Mouse (Mus musculus) midbrain, embryonic 12.5 days (tissue): ENCODE data around the gene Pxn. TPM values are rescaled to one million over a fixed set of nuclear protein-coding genes. Genes with fewer than 3 reads are reported as not detected.

Source experiments
- ATAC-seq: fragments of 200-750 bp; cut with Nextera tagmentation; 2 replicates; pipeline ENCODE4 v1.8.0; 2017; ENCODE audit warnings: low read depth, moderate TSS enrichment, moderate library complexity; ENCODE audit not compliant: low FRiP score
- H3K27ac ChIP-seq: fragments of 300-500 bp; sonication (generic); replicated peaks from 2 replicates; pipeline ENCODE4 v1.5.1; 2016; ENCODE audit warnings: mild to moderate bottlenecking
- H3K27me3 ChIP-seq: fragments of 300-500 bp; sonication (generic); 2 replicates; pipeline ENCODE4 v1.6.1; 2016; ENCODE audit warnings: mild to moderate bottlenecking
- H3K36me3 ChIP-seq: fragments of 300-500 bp; sonication (generic); 2 replicates; pipeline ENCODE4 v1.6.1; 2016
- H3K4me1 ChIP-seq: fragments of 300-500 bp; sonication (generic); 2 replicates; pipeline ENCODE4 v1.6.1; 2016
- H3K4me2 ChIP-seq: fragments of 300-500 bp; sonication (generic); replicated peaks from 2 replicates; pipeline ENCODE4 v1.6.1; 2016; ENCODE audit warnings: mild to moderate bottlenecking, moderate library complexity
- H3K4me3 ChIP-seq: fragments of 300-500 bp; sonication (generic); 2 replicates; pipeline ENCODE4 v1.5.1; 2016; ENCODE audit warnings: mild to moderate bottlenecking
- H3K9ac ChIP-seq: fragments of 300-500 bp; sonication (generic); replicated peaks from 2 replicates; pipeline ENCODE4 v1.6.1; 2016; ENCODE audit warnings: mild to moderate bottlenecking, moderate library complexity
- H3K9me3 ChIP-seq: fragments of 300-500 bp; sonication (generic); 2 replicates; pipeline ENCODE4 v1.6.1; 2016; ENCODE audit warnings: mild to moderate bottlenecking
- WGBS: fragments of 180-500 bp; shearing (Covaris S2); methylation state at CpG from one replicate; pipeline ENCODE4 v1.1.7; 2016; 5-methylcytosine and 5-hydroxymethylcytosine counted together
- microRNA-seq: library from miRNA; unstranded; fragments of <30 nt; microRNA quantifications from one replicate; pipeline ENCODE4, GENCODE M21; 2017
- polyA plus RNA-seq: library from polyadenylated mRNA; unstranded; fragments of >200 nt; fragmentation: Nextera tagmentation; extraction: Ambion mirVana; gene quantifications from 2 replicates; pipeline ENCODE4 v1.2.1, GENCODE M21; 2016

Gene Pxn
- polyA plus RNA-seq, 1 experiment from 2014 or later: 27.2 TPM

DNA sequence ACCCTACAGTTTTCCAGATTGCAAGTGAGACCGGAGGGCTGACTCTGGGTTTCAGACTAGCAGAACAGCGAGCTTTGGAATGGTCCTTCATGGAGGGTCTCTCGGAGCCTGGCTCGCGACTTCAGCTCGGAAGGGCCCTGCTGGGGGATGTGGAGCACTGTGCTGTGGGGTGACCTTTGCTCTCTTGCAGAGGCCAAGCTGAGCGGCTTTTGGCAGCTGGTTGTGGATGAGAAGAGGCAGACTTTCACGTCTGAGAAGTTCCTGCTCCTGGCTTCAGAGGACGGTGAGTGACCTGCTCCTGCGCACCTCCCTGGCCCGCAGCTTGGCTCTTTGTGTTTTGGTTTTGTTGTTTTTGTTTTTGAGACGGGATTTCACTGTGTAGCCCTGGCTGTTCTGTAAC lies 79.1 kb downstream of the Pxn start:
- WGBS: 89% methylated on average over 12 of the region's 12 CpGs
- Histone ChIP-seq H3K27me3 (no peaks in the 10 kb centered on the region), H3K9me3 (peaks cover 8% of the 10 kb centered on the region; the same call in 1 of the 2 replicates), H3K27ac (no peak overlapping the region), H3K4me3 (no peak overlapping the region), H3K36me3 (peaks cover 96% of the 10 kb centered on the region), H3K4me2 (no peak overlapping the region), H3K4me1 (no peaks in the 10 kb centered on the region; the same call in 1 of the 2 replicates), H3K9ac (no peak overlapping the region)
- ATAC-seq: no peak

GRCm38 (mm10) chr5:115586166-115586565 lies 79.7 kb downstream of the Pxn start:
- H3K36me3 ChIP-seq: peaks cover 96% of the 10 kb centered on the region
- no peaks in the 10 kb centered on the region for H3K27me3 ChIP-seq
- no peaks in the 10 kb centered on the region; the same call in 1 of the 2 replicates for H3K4me1 ChIP-seq
- H3K9me3 ChIP-seq: peaks cover 8% of the 10 kb centered on the region; the same call in 1 of the 2 replicates
- ATAC-seq: no peak
- H3K4me3 ChIP-seq: no peak overlapping the region
- WGBS: 82% methylated on average over 15 of the region's 15 CpGs
- H3K9ac ChIP-seq: no peak overlapping the region
- no peak overlapping the region for H3K4me2 ChIP-seq
- no peak overlapping the region for H3K27ac ChIP-seq

- H3K4me2 ChIP-seq: no peak overlapping the region
- no peak overlapping the region for H3K4me3 ChIP-seq
- H3K9me3 ChIP-seq: peaks cover 8% of the 10 kb centered on the region; the same call in 1 of the 2 replicates
- H3K36me3 ChIP-seq: peaks cover 96% of the 10 kb centered on the region
- H3K4me1 ChIP-seq: no peaks in the 10 kb centered on the region; the same call in 1 of the 2 replicates
- no peaks in the 10 kb centered on the region for H3K27me3 ChIP-seq
- no peak for ATAC-seq
- H3K9ac ChIP-seq: no peak overlapping the region
- WGBS: 91% methylated on average over 2 of the region's 2 CpGs
- H3K27ac ChIP-seq: no peak overlapping the region
Observed at GRCm38 (mm10) chr5:115586780-115587179, 80.3 kb downstream of the Pxn start.

GRCm38 (mm10) chr5:115591028-115591427 lies 84.6 kb downstream of the Pxn start:
- no peak overlapping the region for H3K27ac ChIP-seq
- no peak overlapping the region for H3K4me2 ChIP-seq
- no peaks in the 10 kb centered on the region for H3K4me1 ChIP-seq
- no peak overlapping the region for H3K4me3 ChIP-seq
- peaks cover 96% of the 10 kb centered on the region for H3K36me3 ChIP-seq
- no peaks in the 10 kb centered on the region for H3K27me3 ChIP-seq
- 89% methylated on average over 11 of the region's 11 CpGs for WGBS
- H3K9ac ChIP-seq: no peak overlapping the region
- ATAC-seq: no peak
- H3K9me3 ChIP-seq: no peaks in the 10 kb centered on the region

GRCm38 (mm10) chr5:115591506-115591905 lies 85.0 kb downstream of the Pxn start:
- 90% methylated on average over 2 of the region's 2 CpGs for WGBS
- no peak overlapping the region for H3K4me2 ChIP-seq
- no peak for ATAC-seq
- H3K27me3 ChIP-seq: no peaks in the 10 kb centered on the region
- H3K4me3 ChIP-seq: no peak overlapping the region
- no peak overlapping the region for H3K27ac ChIP-seq
- no peak overlapping the region for H3K9ac ChIP-seq
- no peaks in the 10 kb centered on the region for H3K4me1 ChIP-seq
- no peaks in the 10 kb centered on the region for H3K9me3 ChIP-seq
- H3K36me3 ChIP-seq: peaks cover 96% of the 10 kb centered on the region

DNA sequence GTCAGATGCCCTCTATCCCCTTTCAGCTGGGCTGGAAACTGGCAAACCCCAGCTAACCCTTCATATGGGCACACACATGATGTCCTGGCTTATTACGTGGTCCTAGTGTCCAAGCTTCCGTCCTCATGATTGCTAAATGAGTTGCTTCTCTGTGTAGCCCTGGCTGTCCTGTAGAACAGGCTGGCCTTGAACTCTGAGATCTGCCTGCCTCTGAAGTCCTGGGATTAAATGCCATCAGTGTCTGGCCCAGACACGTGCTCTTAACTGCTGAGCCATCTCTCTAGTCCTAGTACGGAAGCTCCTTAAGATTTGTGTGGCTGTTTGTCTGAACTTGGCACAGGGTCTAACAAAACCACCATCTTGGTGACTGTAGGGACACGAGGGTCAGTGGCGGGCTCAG lies 97.1 kb downstream of the Pxn start:
- H3K9me3 ChIP-seq: no peaks in the 10 kb centered on the region
- no peak overlapping the region for H3K9ac ChIP-seq
- no peak overlapping the region for H3K27ac ChIP-seq
- WGBS: 93% methylated on average over 6 of the region's 6 CpGs
- no peaks in the 10 kb centered on the region for H3K4me1 ChIP-seq
- H3K27me3 ChIP-seq: no peaks in the 10 kb centered on the region
- no peak overlapping the region for H3K4me3 ChIP-seq
- H3K36me3 ChIP-seq: peaks cover 90% of the 10 kb centered on the region
- ATAC-seq: no peak
- H3K4me2 ChIP-seq: no peak overlapping the region

Small RNAs within 50 kb of the gene (microRNA-seq; reads per million reads assigned to microRNA genes)
- gene Mir7029: 0.70 reads per million

Other genes with a start within 250 kb of the Pxn start
- 196 and 208 TPM in 2 replicates for gene Rnf10, start 233.8 kb upstream of the Pxn start, polyA plus RNA-seq
- gene Coq5, start 227.0 kb upstream of the Pxn start, polyA plus RNA-seq: 48.5 and 52.8 TPM in 2 replicates
- gene Dynll1, start 205.7 kb upstream of the Pxn start, polyA plus RNA-seq: 1,312 and 1,433 TPM in 2 replicates
- 346 and 358 TPM in 2 replicates for gene Srsf9, start 179.5 kb upstream of the Pxn start, polyA plus RNA-seq
- gene Gatc, start 165.5 kb upstream of the Pxn start, polyA plus RNA-seq: 39.7 and 43.6 TPM in 2 replicates
- 50.8 and 57.3 TPM in 2 replicates for gene Triap1, start 165.5 kb upstream of the Pxn start, polyA plus RNA-seq
- gene Cox6a1, start 157.7 kb upstream of the Pxn start, polyA plus RNA-seq: 768 and 803 TPM in 2 replicates
- 211 and 227 TPM in 2 replicates for gene Msi1, start 77.1 kb upstream of the Pxn start, polyA plus RNA-seq
- gene Pla2g1b, start 40.4 kb upstream of the Pxn start, polyA plus RNA-seq: not detected in 2 replicates
- 24.2 and 26.2 TPM in 2 replicates for gene Sirt4, start 22.0 kb upstream of the Pxn start, polyA plus RNA-seq
- gene Rplp0, start 52.8 kb downstream of the Pxn start, polyA plus RNA-seq: 863 and 871 TPM in 2 replicates
- 63.1 and 65.3 TPM in 2 replicates for gene Gcn1l1, start 58.6 kb downstream of the Pxn start, polyA plus RNA-seq
- 17.5 and 18.6 TPM in 2 replicates for gene Rab35, start 125.2 kb downstream of the Pxn start, polyA plus RNA-seq
- 17.8 and 19.9 TPM in 2 replicates for gene Bicdl1, start 224.9 kb downstream of the Pxn start, polyA plus RNA-seq